Comparison of ENCODE assay signal across 13 mouse cellular contexts in the genomic region with DNA sequence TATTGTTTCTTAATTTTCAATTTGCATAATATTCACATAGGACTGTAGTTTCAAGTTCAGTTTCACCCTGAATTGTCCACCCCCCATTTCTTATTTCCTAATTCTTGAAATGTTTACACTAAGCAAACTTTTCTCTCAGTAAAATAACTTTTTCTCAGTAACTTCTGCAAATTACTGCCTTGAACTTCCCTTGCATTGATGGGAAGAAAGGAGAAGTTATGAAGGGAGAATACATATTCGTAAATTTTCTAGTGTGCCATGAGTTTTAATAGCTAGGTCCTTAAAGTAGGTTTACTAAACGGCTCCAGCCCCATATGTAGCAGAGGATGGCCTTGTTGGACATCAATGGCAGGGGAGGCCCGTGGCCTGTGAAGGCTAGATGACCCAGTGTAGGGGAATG. TPM values are rescaled to one million over a fixed set of nuclear protein-coding genes. Genes with fewer than 3 reads are reported as not detected.
ATAC-seq lines count a peak whose summit lies in the region.
"Had no signal": no experiment of that assay in that cellular context is flagged by ENCODE, and none has a peak within 500 bp of the region (broad histone marks: within the 10 kb centered on the region; RNA-seq: fewer than 3 reads in every experiment).

No protein-coding gene starts in this region.

- ATAC-seq in common myeloid progenitor, adult 5-6 weeks (replicated peaks; ENCODE audit: low read depth, poor library complexity, severe bottlenecking): 0 out of 2 replicates have a peak, but pooled peaks have one; percentile 45
- ATAC-seq in granulocyte monocyte progenitor cell, adult 5-6 weeks (replicated peaks; ENCODE audit: poor library complexity, severe bottlenecking): peak; percentile 76
- peak; percentile 85 for ATAC-seq in megakaryocyte, adult 5-6 weeks (ENCODE audit: poor library complexity, severe bottlenecking)
- ATAC-seq in megakaryocyte progenitor cell, adult 5-6 weeks (replicated peaks; ENCODE audit: poor library complexity): peak; percentile 42
- ATAC-seq in monocyte, adult 5-6 weeks (replicated peaks; ENCODE audit: insufficient number of reproducible peaks, low FRiP score, low TSS enrichment, poor library complexity, severe bottlenecking): peak; percentile 56

RNA-seq across cellular contexts. Expression of a gene that starts 43.8 kb away (rescaled TPM):
- not detected in 2 replicates for total RNA-seq in common myeloid progenitor, adult 5-6 weeks (2017)
- not detected in 2 replicates for total RNA-seq in granulocyte monocyte progenitor cell, adult 5-6 weeks (2014; fragmentation: Nextera tagmentation)
- not detected in 2 replicates for total RNA-seq in granulocyte monocyte progenitor cell, adult 5-6 weeks (2017)
- 28.2 and 32.2 TPM in 2 replicates for total RNA-seq in megakaryocyte, adult 5-6 weeks (2015)
- 11.5 and 16.6 TPM in 2 replicates for total RNA-seq in megakaryocyte, adult 5-6 weeks (2017)
- total RNA-seq in megakaryocyte progenitor cell, adult 5-6 weeks (2015): 0.61 and 1.6 TPM in 2 replicates
- 0.50 TPM in 1 of 2 replicates, not detected in the other for total RNA-seq in megakaryocyte progenitor cell, adult 5-6 weeks (2017)
- total RNA-seq in monocyte, adult 5-6 weeks (2017): 94.4 to 152 TPM (median 133 TPM) in 3 replicates
- total RNA-seq: adrenal gland, postnatal 10 days; adrenal gland, postnatal 14 days; adrenal gland, postnatal 36 days; adrenal gland, postnatal 4 days; CH12.LX; ES-E14; G1E; MEL had no signal

Comparison
In these comparisons a context has a peak if more than half of its experiments do, and no peak if none do; other contexts are left out.
1. Peak in every context shown above with its lines: ATAC-seq.
2. RNA of a gene that starts 43.8 kb away (total RNA-seq): 94.4 to 152 TPM in monocyte, adult 5-6 weeks and 11.5 to 32.2 TPM in megakaryocyte, adult 5-6 weeks; 0.50 to 1.6 TPM in megakaryocyte progenitor cell, adult 5-6 weeks, not detected in common myeloid progenitor, adult 5-6 weeks and not detected in granulocyte monocyte progenitor cell, adult 5-6 weeks; every median in the first group is over 4 times any median in the second.